Mouse (Mus musculus): Measurements from ENCODE around the gene Specc1l. TPM values are rescaled to one million over a fixed set of nuclear protein-coding genes. Genes with fewer than 3 reads are reported as not detected.

Specc1l gene
- total RNA-seq, 2 experiments from 2014 or later: 36.9 to 49.4 TPM

DNA sequence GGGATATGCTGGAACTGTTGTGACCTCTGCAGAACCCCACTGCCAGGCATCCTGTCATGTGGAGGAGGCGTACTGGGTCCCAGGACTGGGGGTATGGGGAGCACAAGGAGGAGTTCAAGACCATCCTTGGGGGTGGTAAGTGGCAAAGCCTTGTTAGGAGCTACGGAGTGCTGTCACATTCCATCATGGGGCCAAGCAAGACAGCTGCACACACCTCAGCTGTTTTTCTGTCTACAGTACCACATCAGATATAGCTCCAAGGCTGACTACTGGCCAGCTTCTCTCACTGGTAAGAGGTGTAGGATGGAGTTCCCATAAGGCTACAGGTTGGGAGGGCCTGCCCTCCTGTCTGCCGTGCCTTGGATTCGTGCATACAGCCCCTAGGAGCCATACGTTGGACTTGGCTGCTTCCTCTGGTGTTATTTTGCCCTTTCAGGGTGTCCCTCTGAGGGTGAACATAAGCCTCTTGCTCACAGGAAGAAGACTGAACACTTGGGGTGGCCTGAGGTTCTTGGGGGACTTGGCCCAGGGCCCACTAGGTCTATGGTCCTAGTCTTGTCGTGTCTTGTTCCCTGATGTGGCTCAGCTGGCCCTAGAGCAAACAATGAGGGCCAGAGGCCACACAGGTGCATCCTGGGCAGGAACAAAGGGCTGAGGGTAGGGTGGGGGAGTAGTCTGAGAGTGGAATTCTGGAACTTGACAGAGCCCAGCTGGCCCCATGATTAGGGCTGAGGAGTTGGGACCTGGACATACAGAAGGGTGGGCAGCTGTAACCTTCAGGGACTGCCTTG lies 102.5 kb downstream of the Specc1l start:
- peak; percentile 64 to 75 for DNase-seq
- intact Hi-C loops (cut with DNase I): no loop called here

- intact Hi-C loops (cut with DNase I): loop anchor here (2.0 to 5.0 kb wide), 5 partner anchors 38 to 172 kb away; no protein-coding TSS in a partner anchor
- DNase-seq: no peak
Observed at GRCm38 (mm10) chr10:75315756-75316155, 103.9 kb downstream of the Specc1l start.

DNA sequence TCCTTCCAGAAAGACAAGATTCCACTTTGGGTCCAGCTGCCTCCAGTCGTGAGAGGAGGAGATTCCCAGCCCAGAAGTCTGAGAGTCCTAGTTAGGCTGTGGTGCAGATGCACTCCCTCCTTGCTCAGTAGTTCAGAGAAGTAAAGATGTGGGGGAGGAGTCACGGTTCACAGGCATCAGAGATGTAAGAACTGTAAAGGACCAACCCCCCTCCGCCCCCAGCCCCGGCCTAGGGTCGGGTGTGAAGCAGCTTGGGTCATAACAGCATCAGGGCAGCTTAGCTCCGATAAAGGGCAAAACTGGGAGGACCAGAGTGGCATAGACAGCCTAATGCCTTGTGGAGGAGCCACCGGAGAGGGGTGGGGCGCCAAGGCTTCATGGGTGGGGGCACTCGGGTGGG lies 104.6 kb downstream of the Specc1l start:
- DNase-seq: peak; percentile 37 to 53
- intact Hi-C loops (cut with DNase I): loop anchor here (2.0 to 5.0 kb wide), 5 partner anchors 39 to 171 kb away; no protein-coding TSS in a partner anchor

DNA sequence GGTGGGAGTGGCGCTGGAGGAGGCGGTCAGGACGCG lies 104.8 kb downstream of the Specc1l start, which contains the start of gene Adora2a:
TSS of gene Adora2a (plus strand) at position 6 of the 36 bp plus-strand sequence.
- DNase-seq: no peak
- intact Hi-C loops (cut with DNase I): loop anchor here (2.0 to 5.0 kb wide), 5 partner anchors 39 to 171 kb away; no protein-coding TSS in a partner anchor

GRCm38 (mm10) chr10:75316908-75317761 lies 105.3 kb downstream of the Specc1l start:
- DNase-seq: peak; percentile 87 to 88
- intact Hi-C loops (cut with DNase I): loop anchor here (2.0 to 5.0 kb wide), 5 partner anchors 40 to 170 kb away; no protein-coding TSS in a partner anchor

GRCm38 (mm10) chr10:75318206-75318605 lies 106.3 kb downstream of the Specc1l start:
- intact Hi-C loops (cut with DNase I): loop anchor here (2.0 to 5.0 kb wide), 4 partner anchors 41 to 169 kb away; no protein-coding TSS in a partner anchor
- no peak for DNase-seq

DNA sequence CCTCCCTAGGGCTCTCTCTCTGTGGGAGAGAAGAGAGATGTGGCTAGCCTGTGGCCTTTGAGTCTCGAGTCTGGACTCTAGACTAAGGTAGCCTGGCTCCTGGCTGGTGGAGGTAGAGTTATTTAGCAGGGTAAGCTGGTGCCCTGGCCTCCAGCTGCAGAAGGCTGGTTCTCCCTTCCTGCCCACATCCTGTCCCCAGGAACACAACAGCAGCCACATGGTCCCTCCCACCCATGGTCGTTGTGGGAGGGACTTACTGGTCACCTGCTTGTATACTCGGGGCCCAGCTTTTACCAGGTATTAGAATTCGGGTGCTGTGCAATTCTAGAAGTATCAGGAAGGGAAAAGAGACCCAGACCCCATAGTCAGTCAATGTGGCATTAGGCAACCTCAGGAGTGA lies 108.4 kb downstream of the Specc1l start:
- intact Hi-C loops (cut with DNase I): no loop called here
- no peak for DNase-seq

DNA sequence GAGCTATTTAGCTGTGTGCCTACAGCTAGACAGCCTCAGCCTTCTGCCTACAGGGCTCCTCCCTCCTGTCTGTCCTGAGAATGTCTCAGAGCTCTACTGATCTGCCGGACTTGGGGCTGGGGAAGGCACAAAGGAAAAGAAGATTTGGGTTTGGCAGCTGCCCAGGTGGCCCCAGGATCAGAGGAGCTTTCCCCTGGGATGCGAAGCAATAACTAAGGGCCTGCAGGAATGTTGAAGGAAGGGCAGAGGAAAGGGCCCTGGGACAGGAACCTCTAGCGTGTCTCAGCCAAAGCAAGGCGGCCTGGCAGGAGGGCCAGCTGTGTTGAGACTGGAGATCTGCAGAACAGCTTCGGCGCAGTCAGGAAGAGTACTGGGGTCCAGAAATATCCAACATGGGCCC lies 111.1 kb downstream of the Specc1l start:
- no peak for DNase-seq
- intact Hi-C loops (cut with DNase I): no loop called here

- DNase-seq: no peak
- intact Hi-C loops (cut with DNase I): no loop called here
Observed at GRCm38 (mm10) chr10:75323986-75324385, 112.1 kb downstream of the Specc1l start.

GRCm38 (mm10) chr10:75324391-75324790 lies 112.5 kb downstream of the Specc1l start:
- DNase-seq: no peak
- intact Hi-C loops (cut with DNase I): no loop called here

DNA sequence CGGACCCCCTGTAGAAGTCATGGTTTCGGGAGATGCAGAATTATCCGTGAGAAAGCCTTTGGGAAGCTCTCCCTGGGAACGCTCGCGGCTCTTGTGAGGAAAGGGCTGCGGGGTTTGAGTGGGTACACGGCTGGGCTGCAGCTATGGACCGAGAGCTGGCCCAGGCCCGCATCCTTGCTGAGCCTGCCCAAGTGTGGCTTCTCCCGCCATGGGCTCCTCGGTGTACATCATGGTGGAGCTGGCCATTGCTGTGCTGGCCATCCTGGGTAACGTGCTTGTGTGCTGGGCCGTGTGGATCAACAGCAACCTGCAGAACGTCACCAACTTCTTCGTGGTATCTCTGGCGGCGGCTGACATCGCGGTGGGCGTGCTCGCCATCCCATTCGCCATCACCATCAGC lies 113.9 kb downstream of the Specc1l start:
- intact Hi-C loops (cut with DNase I): no loop called here
- DNase-seq: no peak

DNA sequence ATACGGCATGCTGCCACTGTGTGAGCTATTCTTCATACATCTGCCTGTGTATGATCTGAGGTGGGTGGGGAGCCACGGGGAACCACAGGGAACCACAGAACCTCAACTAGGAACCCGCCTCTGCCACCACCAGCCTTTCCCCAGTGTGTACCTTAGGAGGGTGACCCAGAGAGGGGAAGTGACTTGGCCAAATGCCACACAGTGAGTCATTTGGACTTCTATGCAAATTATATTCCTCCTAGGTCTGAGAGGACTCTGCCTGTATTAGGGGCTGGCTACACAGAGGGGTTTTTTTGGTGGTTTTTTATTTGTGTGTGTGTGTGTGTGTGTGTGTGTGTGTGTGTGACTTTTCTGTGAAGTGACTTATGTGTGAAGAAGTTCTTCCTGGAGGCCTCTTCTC lies 114.7 kb downstream of the Specc1l start:
- intact Hi-C loops (cut with DNase I): no loop called here
- DNase-seq: peak; percentile 62 to 72

DNA sequence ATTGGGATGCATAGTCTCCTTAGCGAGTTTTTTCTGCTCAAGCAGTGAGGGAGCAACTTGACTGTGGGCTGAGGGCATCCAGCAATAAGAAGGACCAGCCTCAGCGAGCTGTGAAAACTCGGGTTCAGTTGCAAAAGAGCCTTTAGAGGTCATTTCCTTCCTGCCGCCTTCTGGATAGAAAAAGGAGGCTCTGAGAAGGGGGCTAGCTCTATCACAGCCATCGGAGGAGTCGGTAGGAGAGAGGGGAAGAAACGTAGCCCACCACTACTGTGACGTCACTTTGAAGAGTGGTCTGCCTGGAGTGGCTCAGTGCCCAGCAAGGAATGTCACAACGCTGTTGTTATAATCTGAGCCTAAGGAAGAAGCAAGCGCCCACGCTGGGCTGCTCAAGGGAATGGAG lies 115.2 kb downstream of the Specc1l start:
- DNase-seq: no peak
- intact Hi-C loops (cut with DNase I): no loop called here

DNA sequence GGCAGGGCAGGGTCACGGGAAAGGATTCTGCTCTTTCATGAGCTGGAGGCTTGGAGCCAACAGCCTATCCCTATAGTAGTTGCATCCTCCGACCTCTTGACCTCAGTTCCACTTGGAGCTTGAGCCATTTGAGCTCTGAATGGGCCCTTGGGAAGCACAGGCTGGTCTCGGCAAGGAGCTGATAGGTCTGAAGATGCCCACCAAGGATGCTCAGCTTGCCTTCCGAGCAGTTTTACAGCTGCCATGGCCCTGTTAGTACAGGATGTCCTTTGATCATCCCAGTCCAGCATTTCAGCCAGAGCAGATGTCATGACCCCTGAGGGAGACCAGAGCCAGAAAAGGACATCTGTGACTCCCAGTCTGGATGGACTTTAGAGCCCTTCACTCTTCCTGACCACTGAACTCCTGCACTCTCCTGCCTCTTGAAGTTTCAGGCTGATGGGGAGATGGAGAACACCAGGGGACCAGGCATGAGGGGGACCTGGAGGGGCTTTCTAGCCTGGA lies 116.4 kb downstream of the Specc1l start:
- no peak for DNase-seq

GRCm38 (mm10) chr10:75332268-75332667 lies 120.4 kb downstream of the Specc1l start:
- DNase-seq: no peak
- intact Hi-C loops (cut with DNase I): no loop called here

More for the DNA sequence above, 116.4 kb downstream of the Specc1l start:
- intact Hi-C loops (cut with DNase I): no loop called here

DNA sequence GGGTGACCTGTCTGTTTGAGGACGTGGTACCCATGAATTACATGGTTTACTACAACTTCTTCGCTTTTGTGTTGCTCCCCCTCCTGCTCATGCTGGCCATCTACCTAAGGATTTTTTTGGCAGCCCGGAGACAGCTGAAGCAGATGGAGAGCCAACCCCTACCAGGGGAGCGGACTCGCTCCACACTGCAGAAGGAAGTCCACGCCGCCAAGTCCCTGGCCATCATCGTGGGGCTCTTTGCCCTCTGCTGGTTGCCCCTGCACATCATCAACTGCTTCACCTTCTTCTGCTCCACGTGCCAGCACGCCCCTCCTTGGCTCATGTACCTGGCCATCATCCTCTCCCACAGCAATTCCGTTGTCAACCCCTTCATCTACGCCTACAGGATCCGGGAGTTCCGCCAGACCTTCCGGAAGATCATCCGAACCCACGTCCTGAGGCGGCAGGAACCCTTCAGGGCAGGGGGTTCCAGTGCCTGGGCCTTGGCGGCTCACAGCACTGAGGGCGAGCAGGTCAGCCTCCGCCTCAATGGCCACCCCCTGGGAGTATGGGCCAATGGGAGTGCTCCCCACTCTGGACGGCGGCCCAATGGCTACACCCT lies 121.4 kb downstream of the Specc1l start:
- intact Hi-C loops (cut with DNase I): no loop called here
- DNase-seq: no peak

DNA sequence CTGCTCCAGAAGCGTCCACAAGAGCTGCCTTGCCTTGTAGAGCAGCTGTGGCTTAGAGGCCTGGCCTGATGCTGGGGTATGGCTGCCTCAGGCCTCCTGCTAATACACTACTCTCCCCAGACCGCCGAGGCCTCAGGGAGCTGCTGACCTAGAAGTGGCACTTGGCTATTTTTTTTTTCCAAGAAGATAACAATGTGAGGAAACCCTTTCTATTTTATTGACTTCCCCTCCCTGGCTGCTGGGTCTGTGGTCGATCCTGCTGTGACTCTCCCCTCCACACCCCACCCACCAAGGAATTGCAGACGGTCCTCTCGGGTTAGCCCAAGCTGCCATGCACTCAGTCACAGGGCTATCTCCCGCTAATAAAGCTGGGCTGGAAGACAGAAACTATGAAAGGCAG lies 122.3 kb downstream of the Specc1l start:
- intact Hi-C loops (cut with DNase I): no loop called here
- no peak for DNase-seq

GRCm38 (mm10) chr10:75335075-75335474 lies 123.2 kb downstream of the Specc1l start:
- DNase-seq: peak in 1 of 2 experiments; percentile 63
- intact Hi-C loops (cut with DNase I): no loop called here

DNA sequence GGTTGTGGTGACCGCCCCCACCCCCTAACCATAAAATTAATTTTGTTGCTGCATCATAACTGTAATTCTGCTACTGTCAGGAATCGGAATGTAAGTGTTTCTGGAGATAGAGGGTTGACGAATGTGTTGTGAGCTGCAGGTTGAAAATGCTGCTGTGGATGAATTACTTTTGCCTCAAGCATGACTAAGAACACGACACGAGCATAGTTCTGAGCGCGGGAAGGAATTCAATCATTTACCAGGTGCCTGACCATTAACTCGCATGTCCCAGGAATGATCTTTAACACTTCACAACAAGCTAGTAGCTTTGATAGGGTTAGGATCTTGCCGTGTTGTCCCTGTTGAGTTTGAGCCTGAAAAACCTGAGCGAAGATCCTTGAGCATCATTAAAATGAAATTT lies 125.4 kb downstream of the Specc1l start:
- intact Hi-C loops (cut with DNase I): no loop called here

DNA sequence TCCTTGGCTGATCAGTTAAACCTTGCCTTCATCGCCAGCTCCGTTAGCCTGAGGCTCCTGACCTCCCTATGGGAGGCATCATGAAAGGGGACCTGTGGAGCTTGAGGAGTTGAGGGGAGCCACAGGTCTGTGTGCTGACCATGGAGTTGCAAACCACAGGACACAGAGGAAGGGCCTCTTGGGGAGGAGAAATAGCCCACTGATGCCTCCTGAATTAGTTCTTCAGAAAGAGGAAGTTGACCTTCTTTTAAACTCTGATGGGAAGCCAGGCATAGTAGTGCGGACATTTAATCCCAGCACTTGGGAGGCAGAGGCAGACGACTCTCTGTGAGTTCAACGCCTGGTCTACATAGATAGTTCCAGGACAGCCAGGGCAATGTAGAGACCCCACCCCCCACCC lies 127.0 kb downstream of the Specc1l start:
- no peak for DNase-seq
- intact Hi-C loops (cut with DNase I): no loop called here

More for the DNA sequence above, 125.4 kb downstream of the Specc1l start:
- no peak for DNase-seq

DNA sequence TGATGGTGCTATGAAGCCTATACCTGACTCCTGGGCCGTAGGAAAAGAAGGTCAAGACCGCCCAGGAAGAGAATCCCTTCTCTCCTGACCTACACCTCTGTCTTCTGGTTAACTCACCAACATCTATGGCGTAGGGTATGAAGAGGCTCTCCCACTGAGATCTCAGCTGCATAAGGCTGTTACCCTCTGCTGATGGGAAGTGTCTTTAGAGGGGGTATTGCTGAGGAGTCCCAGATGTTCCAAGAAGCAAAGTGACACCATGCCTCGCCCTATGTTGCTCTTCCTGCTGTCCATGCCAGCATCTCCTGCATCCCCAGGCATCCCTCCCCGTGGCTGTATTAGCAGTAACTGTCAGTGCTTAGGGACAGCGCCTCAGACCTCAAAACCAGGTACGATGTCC lies 127.5 kb downstream of the Specc1l start:
- no peak for DNase-seq
- intact Hi-C loops (cut with DNase I): no loop called here

Measured in heart, postnatal 10 days (tissue).